Mouse (Mus musculus) embryonic facial prominence, embryonic 11.5 days (tissue): ENCODE measurements around the gene 9230112D13Rik. TPM values are rescaled to one million over a fixed set of nuclear protein-coding genes. Genes with fewer than 3 reads are reported as not detected.

Source experiments
- ATAC-seq: fragments of 200-750 bp; cut with Nextera tagmentation; replicated peaks from 2 replicates; pipeline ENCODE4 v1.8.0; 2017; ENCODE audit warnings: low read depth; ENCODE audit not compliant: insufficient number of reproducible peaks, low FRiP score, low TSS enrichment
- DNase-seq: peaks from one replicate; pipeline ENCODE4 v3.0.0-alpha.2; 2015; ENCODE audit warnings: low spot score
- H3K27ac ChIP-seq: fragments of 300-500 bp; sonication (generic); replicated peaks from 2 replicates; pipeline ENCODE4 v1.5.1; 2014; ENCODE audit warnings: mild to moderate bottlenecking, low read depth, low read length, control low read depth
- H3K27me3 ChIP-seq: fragments of 300-500 bp; sonication (generic); 2 replicates; pipeline ENCODE4 v1.6.1; 2014; ENCODE audit warnings: mild to moderate bottlenecking, low read length, moderate library complexity, mixed read lengths; ENCODE audit not compliant: control insufficient read depth, insufficient read depth
- H3K36me3 ChIP-seq: fragments of 300-500 bp; sonication (generic); replicated peaks from 2 replicates; pipeline ENCODE4 v1.6.1; 2014; ENCODE audit warnings: low read depth, mild to moderate bottlenecking, low read length, moderate library complexity, mixed read lengths; ENCODE audit not compliant: control insufficient read depth, insufficient read depth
- H3K4me1 ChIP-seq: fragments of 300-500 bp; sonication (generic); 2 replicates; pipeline ENCODE4 v1.6.1; 2014; ENCODE audit warnings: low read length, mixed read lengths; ENCODE audit not compliant: control insufficient read depth, insufficient read depth
- H3K4me2 ChIP-seq: fragments of 300-500 bp; sonication (generic); 2 replicates; pipeline ENCODE4 v1.6.1; 2014; ENCODE audit warnings: low read depth, mild to moderate bottlenecking, control low read depth, low read length, moderate library complexity
- H3K4me3 ChIP-seq: fragments of 300-500 bp; sonication (generic); 2 replicates; pipeline ENCODE4 v1.5.1; 2014; ENCODE audit warnings: low read depth, low read length, control low read depth
- H3K9ac ChIP-seq: fragments of 300-500 bp; sonication (generic); replicated peaks from 2 replicates; pipeline ENCODE4 v1.6.1; 2014; ENCODE audit warnings: mild to moderate bottlenecking, control low read depth, low read length
- H3K9me3 ChIP-seq: fragments of 300-500 bp; sonication (generic); replicated peaks from 2 replicates; pipeline ENCODE4 v1.6.1; 2016; ENCODE audit warnings: mild to moderate bottlenecking, low read length, inconsistent platforms, mixed read lengths; ENCODE audit not compliant: control insufficient read depth
- WGBS: fragments of 180-500 bp; shearing (Covaris S2); extraction: QIAGEN DNeasy Blood & Tissue Kit; methylation state at CpG from one replicate; pipeline ENCODE4 v1.1.7; 2014; 5-methylcytosine and 5-hydroxymethylcytosine counted together
- polyA plus RNA-seq: library from polyadenylated mRNA; unstranded; fragments of >200 nt; fragmentation: Nextera tagmentation; extraction: Ambion mirVana; gene quantifications from 2 replicates; pipeline ENCODE4 v1.2.1, GENCODE M21; 2014

9230112D13Rik gene
- polyA plus RNA-seq, result not detected in 2 replicates

DNA sequence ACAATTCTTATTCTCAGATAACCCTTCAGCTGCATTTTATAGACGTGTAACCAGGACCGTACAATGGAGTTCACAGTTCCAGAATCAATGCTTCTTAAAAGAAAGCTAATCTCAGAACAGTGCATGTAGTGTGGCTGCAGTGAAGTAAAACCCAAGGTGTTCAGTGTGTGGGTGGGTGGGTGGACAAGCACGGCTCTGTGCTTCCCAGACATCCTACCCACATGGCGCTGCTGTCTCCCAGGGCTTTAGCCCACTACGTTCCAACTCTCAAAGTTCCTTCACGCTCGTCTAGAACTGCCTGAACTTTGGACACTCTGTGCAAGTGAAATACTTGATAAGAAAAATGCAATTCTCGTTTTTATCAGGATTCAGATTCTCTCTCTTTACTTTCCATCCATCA is at the start of gene 9230112D13Rik:
Gene 9230112D13Rik, minus strand, starts transcription at position 101 of the 400 bp plus-strand sequence.
- no peak within 1 kb of the TSS for H3K9ac ChIP-seq
- no peak for DNase-seq
- no peaks in the 10 kb centered on the region for H3K36me3 ChIP-seq
- WGBS, result 89% methylated on average over 8 of the region's 8 CpGs
- no peak within 1 kb of the TSS for H3K4me3 ChIP-seq
- H3K27ac ChIP-seq, result no peak within 1 kb of the TSS
- H3K9me3 ChIP-seq, result no peaks in the 10 kb centered on the region
- no peak for ATAC-seq
- H3K4me2 ChIP-seq, result no peak within 1 kb of the TSS
- no peaks in the 10 kb centered on the region for H3K27me3 ChIP-seq
- no peaks in the 10 kb centered on the region for H3K4me1 ChIP-seq

DNA sequence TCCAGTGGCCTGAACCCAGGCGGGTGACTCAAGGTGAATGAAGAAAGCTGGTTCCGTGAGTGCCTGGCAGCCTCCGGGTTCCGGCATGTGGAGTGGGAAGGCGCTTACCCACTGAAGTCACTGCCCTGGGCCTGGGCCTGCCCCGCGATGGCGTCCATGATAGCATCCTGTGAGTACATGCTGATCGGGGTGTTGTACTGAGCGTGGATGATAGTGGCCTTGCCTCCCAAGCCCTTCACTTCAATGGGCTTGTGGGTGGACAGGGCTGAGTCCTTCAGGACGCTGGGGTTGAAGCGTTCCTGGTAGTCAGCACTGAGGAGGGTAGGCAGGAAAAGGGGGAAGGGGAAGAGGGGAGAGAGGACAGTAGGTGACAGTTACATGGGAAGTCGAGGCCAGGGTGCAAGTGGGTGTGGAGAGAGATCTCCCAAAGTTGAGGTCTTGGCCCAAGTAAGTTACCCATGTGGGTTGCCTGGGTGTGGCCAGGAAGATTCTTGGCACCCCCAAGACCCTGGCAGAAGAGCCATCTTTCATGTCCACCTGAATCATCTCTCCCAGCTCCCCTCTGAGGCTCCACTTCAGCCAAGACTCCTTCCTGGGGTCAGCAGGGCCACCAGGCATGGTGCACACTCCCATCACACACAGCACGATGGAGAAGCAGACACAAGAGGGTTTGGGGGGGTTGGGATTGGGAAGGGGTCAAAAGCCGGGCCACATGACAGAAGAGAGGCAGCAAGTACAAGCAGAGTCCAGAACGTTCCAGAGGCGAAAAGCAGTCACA is 49.2 kb upstream of the 9230112D13Rik start:
- no peak for DNase-seq
- Histone ChIP-seq H3K9me3 (no peaks in the 10 kb centered on the region), H3K9ac (no peak overlapping the region), H3K4me2 (no peak overlapping the region), H3K4me3 (no peak overlapping the region), H3K27ac (no peak overlapping the region), H3K4me1 (peaks cover 6% of the 10 kb centered on the region), H3K27me3 (no peaks in the 10 kb centered on the region), H3K36me3 (no peaks in the 10 kb centered on the region)
- ATAC-seq, result no peak
- WGBS, result 88% methylated on average over 17 of the region's 17 CpGs

DNA sequence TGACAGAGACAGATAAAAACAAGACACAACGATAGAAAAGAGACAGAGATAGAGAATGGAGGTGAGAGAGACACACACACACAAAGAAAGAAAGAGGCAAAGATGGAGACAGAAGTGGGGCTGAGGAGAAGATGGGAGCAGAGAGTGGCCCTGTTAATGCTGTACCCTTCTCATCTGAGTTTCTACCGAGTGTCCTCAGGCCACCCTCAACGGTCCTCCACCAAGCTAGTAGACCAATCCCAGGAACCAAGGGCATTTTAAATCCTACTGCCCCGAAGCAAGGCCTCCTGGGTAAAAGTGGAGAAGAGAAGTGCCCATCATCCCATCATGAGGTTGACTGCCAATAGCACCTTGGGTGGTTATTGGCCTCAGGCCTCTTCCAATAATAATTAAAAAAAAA is 48.3 kb upstream of the 9230112D13Rik start:
- 79% methylated on average over 4 of the region's 4 CpGs for WGBS
- peaks cover 6% of the 10 kb centered on the region for H3K4me1 ChIP-seq
- no peak overlapping the region for H3K27ac ChIP-seq
- no peaks in the 10 kb centered on the region for H3K9me3 ChIP-seq
- ATAC-seq (no peak), DNase-seq (no peak)
- H3K36me3 ChIP-seq, result no peaks in the 10 kb centered on the region
- H3K4me2 ChIP-seq, result no peak overlapping the region
- no peak overlapping the region for H3K9ac ChIP-seq
- no peak overlapping the region for H3K4me3 ChIP-seq
- no peaks in the 10 kb centered on the region for H3K27me3 ChIP-seq

DNA sequence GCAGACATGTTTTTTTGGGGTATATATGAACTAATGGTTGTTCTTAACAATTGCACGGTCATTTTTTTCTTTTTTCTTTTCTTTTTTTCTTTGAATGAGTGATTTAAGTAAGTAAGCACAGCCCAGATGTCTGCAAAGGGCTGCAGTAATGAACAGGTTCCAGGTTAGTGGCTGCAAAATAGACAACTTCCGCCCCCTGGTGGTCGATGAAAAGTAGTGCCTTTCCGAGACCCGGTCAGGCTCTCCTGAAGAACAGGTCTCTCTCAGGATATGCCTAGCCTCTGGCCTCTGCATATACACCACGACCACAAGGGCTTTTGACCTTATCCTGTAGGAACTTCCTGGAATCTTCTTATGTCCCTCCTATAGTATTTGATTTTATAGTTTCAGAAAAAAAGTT is 47.7 kb upstream of the 9230112D13Rik start:
- Histone ChIP-seq H3K4me3 (no peak overlapping the region), H3K9me3 (no peaks in the 10 kb centered on the region), H3K27me3 (no peaks in the 10 kb centered on the region), H3K27ac (no peak overlapping the region), H3K4me2 (no peak overlapping the region; the same call in 1 of the 2 replicates), H3K4me1 (peaks cover 6% of the 10 kb centered on the region), H3K36me3 (no peaks in the 10 kb centered on the region), H3K9ac (no peak overlapping the region)
- ATAC-seq (peak; percentile 41; the same call in 1 of the 2 replicates), DNase-seq (peak; percentile 88)
- WGBS, result 3% methylated on average over 6 of the region's 6 CpGs

DNA sequence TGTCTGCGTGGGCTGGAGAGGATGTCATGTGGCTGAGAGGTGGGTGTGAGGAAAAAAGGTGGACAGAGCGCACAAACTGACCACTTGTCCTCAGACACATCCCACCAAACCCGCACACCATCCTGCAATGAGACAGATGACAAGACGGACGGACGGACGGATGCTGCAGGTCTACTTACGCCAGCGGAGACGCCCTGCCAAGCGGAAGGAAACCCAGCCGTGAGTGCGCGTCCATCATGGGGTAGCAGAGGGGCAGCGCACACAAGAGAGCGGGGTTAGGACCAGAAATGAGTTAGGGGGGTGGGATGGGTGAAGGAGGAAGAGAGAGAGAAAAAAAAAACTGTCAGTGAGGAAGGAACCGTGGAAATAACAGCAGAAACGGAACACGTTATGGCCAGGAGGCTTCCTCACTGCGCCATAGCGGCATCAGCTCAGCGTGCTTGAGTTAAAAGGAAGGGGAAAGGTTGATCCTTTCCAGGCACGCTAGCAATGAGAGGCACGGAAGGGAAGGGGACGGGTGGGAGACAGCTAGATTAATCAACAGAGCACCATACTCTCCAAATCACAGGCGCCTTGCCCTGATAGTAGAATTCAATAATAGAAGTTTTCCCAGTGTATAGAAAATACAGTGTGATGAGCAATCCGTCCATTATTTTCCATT is 47.1 kb upstream of the 9230112D13Rik start:
- ATAC-seq, result no peak
- no peak for DNase-seq
- no peaks in the 10 kb centered on the region for H3K9me3 ChIP-seq
- 36% methylated on average over 27 of the region's 27 CpGs for WGBS
- H3K4me2 ChIP-seq, result peak overlapping the region; percentile 37
- H3K4me3 ChIP-seq, result peak overlapping the region; percentile 15; the same call in 1 of the 2 replicates
- no peaks in the 10 kb centered on the region for H3K36me3 ChIP-seq
- no peak overlapping the region for H3K27ac ChIP-seq
- H3K4me1 ChIP-seq, result peaks cover 6% of the 10 kb centered on the region
- no peak overlapping the region for H3K9ac ChIP-seq
- no peaks in the 10 kb centered on the region for H3K27me3 ChIP-seq

DNA sequence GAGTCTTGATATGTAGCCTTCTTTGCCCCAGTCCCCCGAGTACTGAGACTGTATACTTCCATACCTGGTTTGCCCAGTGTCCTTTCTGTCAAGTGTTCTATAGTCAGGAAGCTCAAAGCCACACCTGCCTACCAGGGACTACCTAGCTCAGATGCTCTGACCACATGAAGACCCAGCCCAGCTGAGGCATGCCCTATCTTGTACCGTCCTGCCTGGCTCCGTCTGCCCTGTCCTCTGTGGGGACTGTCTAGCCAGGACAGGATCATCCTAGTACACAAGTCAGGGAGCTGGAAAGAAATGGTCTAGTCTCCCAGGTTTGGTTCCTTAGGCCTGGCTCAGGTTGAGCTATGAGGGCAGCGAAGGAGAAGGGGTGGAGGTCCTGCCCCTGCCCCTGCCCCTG is 46.0 kb upstream of the 9230112D13Rik start:
- Histone ChIP-seq H3K4me3 (no peak overlapping the region), H3K4me2 (no peak overlapping the region), H3K4me1 (peaks cover 6% of the 10 kb centered on the region), H3K27ac (no peak overlapping the region), H3K27me3 (no peaks in the 10 kb centered on the region), H3K36me3 (no peaks in the 10 kb centered on the region), H3K9me3 (no peaks in the 10 kb centered on the region), H3K9ac (no peak overlapping the region)
- DNase-seq, result no peak
- 77% methylated on average over 4 of the region's 4 CpGs for WGBS
- no peak for ATAC-seq

DNA sequence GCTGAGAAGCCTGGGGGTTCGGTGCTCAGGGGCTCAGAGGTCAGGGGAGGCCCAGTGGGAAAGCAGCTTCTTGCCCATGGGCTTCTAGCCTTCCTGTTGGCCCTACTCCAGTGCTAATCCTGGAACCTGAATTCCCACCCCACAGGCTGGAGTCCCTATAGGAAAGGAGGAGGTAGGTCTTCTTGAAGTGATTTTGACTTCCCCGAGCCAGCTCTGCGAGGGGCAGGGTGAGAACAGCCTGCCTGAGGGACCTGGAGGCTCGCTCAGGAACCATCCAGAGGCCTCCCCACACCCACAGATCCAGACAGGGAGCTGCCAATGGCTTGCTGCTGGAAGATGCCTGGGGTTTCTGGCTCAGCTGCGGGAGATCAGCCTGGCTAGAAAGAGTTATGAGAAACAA is 45.1 kb upstream of the 9230112D13Rik start:
- Histone ChIP-seq H3K4me1 (peaks cover 3% of the 10 kb centered on the region; the same call in 1 of the 2 replicates), H3K9me3 (no peaks in the 10 kb centered on the region), H3K27ac (no peak overlapping the region), H3K27me3 (no peaks in the 10 kb centered on the region), H3K36me3 (no peaks in the 10 kb centered on the region), H3K4me3 (no peak overlapping the region), H3K4me2 (no peak overlapping the region), H3K9ac (no peak overlapping the region)
- no peak for ATAC-seq
- DNase-seq, result no peak
- WGBS, result 55% methylated on average over 5 of the region's 5 CpGs

DNA sequence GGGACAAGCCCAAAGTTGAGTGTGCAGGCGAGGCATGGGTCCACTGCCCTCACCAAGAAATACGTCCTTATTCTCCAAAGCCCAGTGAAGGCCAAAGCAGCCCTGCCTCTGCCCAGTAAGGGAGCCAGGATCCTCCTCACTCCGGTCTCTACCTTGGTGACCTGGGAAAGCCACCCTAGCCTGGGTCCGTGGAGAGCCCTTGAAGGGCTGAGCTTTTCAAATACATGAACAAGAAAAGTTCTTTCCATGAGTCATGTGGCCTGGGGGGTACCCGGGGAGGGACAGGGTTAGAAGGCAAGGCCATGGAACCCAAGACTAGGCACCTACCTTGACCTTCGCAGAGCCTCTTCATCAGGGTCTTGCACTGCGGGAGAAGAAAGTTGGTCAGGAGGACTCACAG is 43.9 kb upstream of the 9230112D13Rik start:
- 91% methylated on average over 7 of the region's 7 CpGs for WGBS
- no peak overlapping the region for H3K27ac ChIP-seq

More for the DNA sequence above, 43.9 kb upstream of the 9230112D13Rik start:
- H3K9me3 ChIP-seq, result no peaks in the 10 kb centered on the region
- H3K36me3 ChIP-seq, result no peaks in the 10 kb centered on the region
- DNase-seq, result no peak
- H3K4me2 ChIP-seq, result no peak overlapping the region
- no peak for ATAC-seq
- no peak overlapping the region for H3K9ac ChIP-seq
- peaks cover 3% of the 10 kb centered on the region; the same call in 1 of the 2 replicates for H3K4me1 ChIP-seq
- no peak overlapping the region for H3K4me3 ChIP-seq
- H3K27me3 ChIP-seq, result no peaks in the 10 kb centered on the region
